Mouse (Mus musculus) thymus, postnatal 14 days (tissue): ENCODE data around the gene Tbce.
"Not testable (repeated sequence)": the region's sequence is repeated elsewhere in the genome, so short reads cannot be mapped to it uniquely, and the experiment has no call there.

Experiments used
- DNase-seq: peaks from one replicate; pipeline ENCODE4 v3.0.0; 2021

Gene Tbce

DNA sequence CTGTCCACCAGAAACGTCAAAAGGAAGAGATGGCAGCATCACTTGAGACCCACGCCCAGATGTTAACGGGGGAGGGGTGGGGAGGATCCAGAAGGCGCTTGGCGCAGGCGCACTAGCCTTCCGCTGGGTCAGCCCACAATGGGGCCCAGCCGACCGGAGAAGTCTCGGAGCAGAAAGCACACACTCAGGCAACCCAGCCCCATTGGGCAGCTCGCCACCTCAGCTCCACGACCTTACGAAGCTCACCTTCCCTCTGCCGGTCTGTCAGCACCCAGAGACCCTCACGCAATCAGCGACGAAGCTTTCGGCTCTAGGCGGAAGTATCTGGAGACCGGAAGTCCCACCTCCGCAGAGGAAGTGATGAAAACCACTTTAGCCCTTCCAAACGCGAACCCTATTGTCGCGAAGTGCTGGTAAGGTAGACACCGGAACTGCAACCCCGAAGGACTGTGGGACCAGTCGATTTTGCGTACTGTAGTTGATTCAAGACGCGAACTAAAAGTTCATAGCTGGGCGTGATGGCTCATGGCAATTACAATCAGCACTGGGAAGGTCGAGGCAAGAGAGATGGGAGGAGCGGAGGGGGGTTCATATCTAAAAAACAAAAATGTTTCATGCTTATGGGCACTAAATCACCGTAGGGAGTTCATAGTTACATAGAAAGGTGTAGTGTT lies at the start of gene Tbce:
Gene Tbce, minus strand, starts transcription at position 347 of the 674 bp plus-strand sequence.
- peak; percentile 92 for DNase-seq

DNA sequence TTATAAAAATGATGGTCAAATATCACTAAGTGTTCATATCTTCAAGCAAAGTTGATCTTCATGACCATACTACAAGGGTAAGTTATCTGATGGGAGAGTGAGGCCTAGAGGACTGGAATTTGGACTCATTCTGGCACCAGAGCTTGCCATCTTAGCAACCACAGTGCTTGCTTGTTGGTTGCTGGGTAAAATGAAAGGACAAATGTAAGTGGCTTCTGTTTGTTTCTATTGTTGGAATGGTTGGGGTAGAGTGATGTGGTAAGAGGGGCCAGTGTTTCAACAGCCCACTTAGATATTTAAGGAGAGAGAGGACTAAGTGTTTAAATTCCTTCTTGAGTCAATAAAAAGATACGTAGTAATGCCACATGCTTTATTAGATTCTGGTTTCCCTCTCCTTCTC lies 49.2 kb upstream of the Tbce start:
- no peak for DNase-seq

DNA sequence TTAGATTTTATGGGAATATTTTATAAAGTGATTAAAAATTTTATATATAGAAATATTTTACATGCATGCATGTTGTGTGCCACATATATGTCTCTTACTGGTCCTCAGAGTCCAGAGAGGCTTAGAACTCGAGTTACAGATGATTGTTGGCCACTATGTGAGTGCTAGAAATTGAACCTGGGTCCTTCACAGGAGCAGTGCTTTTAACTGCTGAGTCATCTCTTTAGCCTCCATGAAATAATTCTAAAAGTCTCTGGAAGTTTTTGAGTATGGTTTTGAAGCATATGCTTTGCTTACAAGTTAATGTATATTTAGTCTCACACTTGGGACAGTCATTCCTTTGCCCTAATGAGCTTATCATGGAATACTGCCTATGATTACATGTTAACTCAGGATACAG lies 35.9 kb upstream of the Tbce start:
- DNase-seq = no peak

GRCm38 (mm10) chr13:14074371-14074770 lies 34.9 kb upstream of the Tbce start:
- DNase-seq = no peak

- DNase-seq = no peak
Measured at GRCm38 (mm10) chr13:14069291-14069690, 29.9 kb upstream of the Tbce start.

DNA sequence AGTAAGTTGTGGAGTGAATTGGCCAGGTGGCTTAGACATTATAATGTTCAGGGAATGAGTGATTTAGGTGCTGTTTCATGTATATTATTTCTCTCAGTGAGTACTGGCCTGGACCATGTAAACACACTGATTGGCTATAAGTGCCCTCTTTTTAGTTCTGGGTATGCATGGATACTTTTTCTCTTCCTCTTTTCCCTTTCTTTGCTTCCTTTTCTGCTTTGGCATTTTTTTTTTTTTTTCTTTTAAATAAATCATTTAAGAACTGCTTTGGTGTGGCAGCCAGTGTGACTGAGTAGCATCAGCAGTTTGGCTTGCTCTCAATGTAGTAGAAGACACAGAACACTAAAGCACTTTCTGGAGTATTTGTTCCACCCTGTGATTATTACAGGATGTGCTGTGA lies 28.6 kb upstream of the Tbce start:
- DNase-seq = no peak

DNA sequence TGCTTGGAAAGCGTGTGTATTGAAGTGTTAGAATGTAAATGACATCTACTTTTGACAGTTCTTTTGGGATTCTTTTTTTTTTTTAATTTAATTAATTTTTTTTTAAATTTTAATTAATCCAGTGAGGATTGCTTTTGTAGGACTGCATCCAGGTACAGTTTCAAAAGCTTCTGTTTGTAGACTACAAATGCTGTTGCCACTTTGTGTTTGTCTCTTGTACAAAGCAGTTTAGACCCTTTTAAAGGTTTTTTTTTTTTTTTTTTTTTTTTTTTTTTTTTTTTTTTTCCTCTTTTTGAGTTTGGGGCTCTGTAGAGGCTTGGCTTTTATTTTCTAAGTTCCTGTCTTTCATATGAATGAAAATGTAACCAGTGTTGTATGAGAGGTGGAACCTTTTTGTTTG lies 26.3 kb upstream of the Tbce start:
- DNase-seq = no peak

- no peak for DNase-seq
Measured at GRCm38 (mm10) chr13:14065028-14065380, 25.6 kb upstream of the Tbce start.

GRCm38 (mm10) chr13:14064341-14065027 lies 25.0 kb upstream of the Tbce start:
- peak; percentile 73 for DNase-seq

- DNase-seq = no peak
Measured at GRCm38 (mm10) chr13:14063942-14064271, 24.5 kb upstream of the Tbce start.

DNA sequence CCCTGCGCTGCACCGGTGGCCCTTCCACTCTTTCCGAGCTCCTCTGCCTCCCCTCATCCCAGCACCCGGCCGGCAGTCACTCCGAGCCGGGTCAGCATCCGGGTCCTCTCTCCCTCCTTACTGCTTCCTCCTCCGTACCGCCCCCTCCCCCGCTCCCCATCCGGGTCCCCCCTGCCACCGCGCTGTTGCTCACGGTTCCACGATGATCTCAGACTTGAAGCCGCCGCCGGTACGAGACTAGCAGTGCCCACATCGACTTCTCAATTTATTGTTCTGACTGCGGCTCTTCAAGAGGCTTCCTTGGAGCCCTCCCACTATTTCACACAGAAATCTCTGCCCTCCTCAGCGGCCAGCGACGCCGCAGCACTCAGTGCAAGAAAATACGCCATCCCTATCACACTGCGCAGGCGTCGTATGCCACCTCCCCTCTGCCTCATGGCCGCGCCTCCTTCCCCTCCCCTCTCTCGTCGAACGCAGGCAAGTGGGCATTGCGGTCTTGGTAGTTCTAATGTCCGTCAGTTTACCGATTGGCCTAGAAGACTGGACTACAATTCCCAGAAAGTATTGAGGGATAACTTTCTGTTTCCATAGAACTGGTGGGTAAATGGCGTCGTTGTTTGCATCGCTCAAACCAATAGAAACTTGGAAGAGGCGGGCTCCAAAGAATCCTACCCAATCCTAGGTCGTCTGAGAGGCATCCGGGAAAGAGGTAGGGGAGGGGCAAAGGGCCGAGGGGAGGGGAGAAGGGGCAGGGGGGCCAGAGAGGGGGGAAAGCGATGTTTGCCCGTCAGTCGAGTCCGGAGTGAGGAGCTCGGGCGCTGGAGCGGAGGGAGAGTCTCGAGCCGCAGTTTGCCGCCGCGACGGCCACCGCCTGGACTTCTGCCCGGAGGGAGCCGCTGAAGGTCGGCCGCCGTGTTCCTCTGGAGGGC lies 23.8 kb upstream of the Tbce start, which contains the start of the genes Arid4b and Ggps1:
Gene Arid4b, plus strand, starts transcription at position 220 of the 929 bp plus-strand sequence.
Gene Ggps1, minus strand, starts transcription at position 476 of the 929 bp plus-strand sequence.
- peak; percentile 95 for DNase-seq

DNA sequence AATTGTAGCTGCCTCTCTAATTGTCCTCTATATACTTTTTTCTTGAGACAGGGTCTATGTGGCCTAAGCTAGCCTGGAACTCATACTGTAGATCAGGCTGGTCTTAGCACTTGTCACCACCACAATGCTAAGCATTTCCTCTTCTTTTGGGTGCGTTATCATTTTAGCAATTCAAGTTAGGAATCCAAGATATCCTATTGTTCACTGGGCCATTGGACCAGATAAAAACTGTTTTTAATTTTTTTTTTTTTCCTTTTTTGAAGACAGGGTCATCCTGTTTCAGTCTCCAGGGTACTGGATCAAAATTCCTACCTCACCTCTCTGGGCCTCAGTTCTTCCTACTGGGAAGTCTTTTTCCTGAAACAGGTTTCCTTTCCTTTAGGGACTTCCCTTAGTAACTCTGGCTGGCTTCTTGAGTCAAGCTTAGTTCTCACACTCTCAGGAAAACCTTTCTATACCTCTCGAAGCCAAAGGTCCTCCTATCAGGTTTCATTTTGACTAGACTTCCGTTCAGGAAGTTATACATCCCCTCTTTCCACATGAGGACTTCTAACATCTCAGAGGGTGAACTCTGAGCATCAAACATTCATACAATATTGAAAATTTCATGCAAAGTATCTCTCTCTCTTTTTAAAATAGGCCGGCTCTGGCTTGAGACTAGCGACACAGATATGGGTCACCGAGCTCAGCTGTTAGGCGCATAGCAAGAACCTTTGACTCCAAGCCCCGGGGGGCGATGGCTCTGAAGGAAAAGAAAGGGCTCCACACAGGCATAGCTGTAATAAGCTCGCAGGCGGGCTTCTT lies 23.0 kb upstream of the Tbce start:
- peak; percentile 10 for DNase-seq

DNA sequence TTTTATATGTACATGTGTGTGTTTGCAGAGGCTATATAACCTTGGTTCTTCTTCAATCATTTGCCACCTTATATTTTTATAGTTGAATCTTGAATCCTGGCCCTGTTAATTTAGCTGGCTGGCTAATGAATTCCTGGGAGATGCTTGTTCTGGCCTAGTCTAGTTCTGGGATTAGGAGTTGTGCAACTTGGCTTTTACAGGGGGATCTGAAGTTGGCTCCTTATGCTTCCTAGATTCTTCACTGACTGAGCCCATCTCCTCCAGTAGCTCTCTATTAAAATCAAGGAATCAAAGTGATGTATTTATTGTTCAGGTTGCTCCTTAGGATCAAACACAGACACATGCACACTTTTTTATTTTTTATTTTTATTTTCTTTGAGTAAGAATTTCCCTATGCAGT lies 20.1 kb upstream of the Tbce start:
- DNase-seq = no peak

DNA sequence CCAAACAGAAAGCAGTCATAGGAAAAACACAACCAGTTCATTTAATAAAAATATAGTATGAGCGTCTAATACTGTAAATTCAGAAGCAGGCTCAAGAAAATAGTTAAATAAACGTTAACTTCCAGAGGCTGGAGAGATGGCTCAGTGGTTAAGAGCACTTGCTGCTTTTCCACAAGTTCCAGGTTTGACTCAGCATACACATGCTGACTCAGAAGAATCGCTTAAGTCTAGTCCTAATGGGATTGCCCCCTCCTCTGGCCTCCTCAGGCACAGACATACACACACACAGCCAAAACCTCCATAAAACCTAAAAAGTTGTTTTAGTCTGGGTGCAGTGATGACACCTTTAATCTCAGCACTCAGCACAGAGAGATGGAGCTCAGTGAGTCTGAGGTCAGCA lies 17.4 kb upstream of the Tbce start:
- no peak for DNase-seq

- no peak for DNase-seq
Measured at GRCm38 (mm10) chr13:14049878-14050277, 10.4 kb upstream of the Tbce start.

DNA sequence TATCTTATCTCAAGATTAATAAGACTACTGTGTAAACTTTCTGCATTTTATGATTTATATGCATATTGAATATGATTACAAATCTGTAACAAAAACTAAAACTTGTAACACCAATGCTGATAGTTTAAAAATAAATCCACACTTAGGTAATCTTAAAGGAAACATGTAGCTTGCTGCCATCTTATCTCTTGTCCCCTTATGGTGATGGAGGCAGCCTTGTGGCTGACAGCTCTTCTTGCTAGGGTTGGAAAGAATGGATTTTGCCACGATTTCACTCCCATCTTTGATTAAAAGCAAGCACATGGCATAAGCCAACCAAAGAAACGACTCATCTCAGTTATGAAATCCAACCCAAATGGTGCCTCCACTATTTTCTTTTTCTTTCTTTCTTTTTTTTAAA lies 5.1 kb upstream of the Tbce start:
- no peak for DNase-seq

DNA sequence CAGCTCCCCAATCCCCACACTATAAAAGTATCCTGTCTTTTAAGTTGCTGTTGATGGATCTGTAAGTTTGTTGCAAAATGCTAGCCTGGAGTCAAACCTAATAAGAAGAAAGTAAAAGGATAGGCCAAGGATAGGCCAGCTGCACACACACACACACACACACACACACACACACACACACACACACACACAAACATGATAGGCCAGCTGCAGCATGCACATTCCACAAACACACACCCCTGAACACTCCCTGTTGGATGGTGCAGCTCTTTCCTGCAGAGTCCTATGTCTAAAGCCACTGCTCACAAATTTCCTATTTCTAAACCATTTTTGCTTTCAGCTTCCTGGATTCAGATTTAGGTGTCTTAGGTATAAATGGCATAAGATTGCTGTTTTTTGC lies 4.4 kb upstream of the Tbce start:
- DNase-seq = no peak

- DNase-seq = no peak
Measured at GRCm38 (mm10) chr13:14040186-14040585, 748 bp upstream of the Tbce start.

DNA sequence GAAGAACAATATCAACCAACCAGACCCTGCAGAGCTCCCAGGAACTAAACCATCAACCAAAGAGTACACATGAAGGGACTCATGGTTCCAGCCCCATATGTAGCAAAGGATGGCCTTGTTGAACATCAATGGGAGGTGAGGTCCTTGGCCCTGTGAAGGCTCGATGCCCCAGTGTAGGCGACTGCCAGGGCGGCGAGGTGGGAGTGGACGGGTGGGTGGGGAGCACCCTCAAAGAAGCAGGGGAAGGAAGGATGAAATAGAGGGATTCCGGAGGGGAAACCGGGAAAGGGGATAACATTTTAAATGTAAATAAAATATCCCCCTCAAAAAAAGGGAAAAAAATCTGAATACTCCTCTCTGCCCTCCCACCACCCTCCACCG lies 537 bp downstream of the Tbce start:
- no peak for DNase-seq

DNA sequence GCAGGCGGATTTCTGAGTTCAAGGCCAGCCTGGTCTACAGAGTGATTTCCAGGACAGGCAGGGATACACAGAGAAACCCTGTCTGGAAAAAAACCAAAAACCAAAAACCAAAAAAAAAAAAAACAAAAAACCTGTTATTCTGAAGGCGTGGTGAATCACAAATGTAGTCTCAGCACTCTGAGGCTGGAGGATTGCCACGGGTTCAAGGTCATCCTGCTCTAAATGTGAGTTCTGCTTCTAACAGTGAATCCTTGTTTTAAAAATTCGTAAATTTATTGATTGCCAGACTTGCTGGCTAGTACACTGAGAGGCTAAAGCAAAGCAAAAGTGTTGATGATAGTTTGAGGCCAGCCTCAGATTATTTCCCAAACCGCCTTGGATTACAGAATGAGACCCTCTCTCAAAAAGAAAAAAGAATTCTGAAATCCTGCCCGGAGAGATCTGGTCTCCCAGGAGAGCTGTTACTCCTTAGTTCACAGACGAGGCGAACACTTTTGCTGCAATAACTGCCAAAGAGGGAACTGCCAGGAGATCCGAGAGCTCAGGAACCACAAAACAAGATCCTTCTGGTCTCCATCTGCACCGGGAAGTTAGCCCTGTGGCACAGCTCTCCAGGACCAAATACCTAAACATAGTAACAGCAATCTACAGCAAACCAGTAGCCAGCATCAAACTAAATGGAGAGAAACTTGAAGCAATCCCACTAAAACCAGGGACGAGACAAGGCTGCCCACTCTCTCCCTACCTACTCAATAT lies 3.4 kb downstream of the Tbce start:
- no peak for DNase-seq

DNA sequence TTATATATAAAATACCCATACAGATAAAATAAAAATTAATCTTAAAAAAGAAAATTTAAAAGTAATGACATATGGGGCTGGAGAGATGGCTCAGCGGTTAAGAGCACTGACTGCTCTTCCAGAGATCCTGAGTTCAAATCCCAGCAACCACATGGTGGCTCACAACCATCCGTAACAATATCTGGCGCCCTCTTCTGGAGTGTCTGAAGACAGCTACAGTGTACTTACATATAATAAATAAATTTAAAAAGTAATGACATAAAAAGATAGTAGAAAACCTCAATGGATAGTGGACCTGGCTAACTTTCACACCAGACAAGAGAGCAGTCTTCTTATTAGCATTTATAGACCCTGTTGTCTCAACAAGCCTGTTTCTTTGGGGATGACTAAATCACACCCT lies 4.1 kb downstream of the Tbce start:
- DNase-seq = not testable (repeated sequence)

GRCm38 (mm10) chr13:14034073-14034348 lies 5.4 kb downstream of the Tbce start:
- no peak for DNase-seq
